Mouse (Mus musculus): Measurements from ENCODE around the gene Sf3a1. TPM values are rescaled to one million over a fixed set of nuclear protein-coding genes. Genes with fewer than 3 reads are reported as not detected.
A peak's percentile ranks its signal among the peaks of the same experiment; 100 is the strongest.

Sf3a1 gene
- total RNA-seq, 1 experiment from 2014 or later, result 15.3 TPM

GRCm38 (mm10) chr11:4206563-4206962, 46.4 kb downstream of the Sf3a1 start:
- no peak for ATAC-seq (replicated peaks; ENCODE audit: insufficient number of reproducible peaks, low FRiP score, low TSS enrichment, poor library complexity, severe bottlenecking)

DNA sequence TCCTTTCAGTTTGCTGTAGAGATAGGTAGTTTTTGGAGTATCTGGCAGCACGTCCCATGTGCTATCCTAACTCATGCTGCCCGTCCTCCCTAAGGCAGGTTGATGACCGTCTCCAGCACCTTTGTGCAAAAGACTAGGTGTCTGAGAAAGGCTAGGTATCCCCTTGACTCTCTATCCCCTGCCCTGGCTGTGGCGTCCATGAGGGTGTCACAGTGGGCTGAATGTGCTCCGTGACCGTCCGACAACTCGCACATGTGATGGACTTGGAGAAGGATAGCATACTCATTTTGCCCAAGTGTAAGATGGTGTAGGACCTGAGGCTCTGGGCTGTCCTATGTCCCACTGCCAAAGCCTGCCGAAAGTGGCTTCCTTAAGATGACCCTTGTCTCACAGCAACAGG, 47.5 kb downstream of the Sf3a1 start:
- no peak for ATAC-seq (replicated peaks; ENCODE audit: insufficient number of reproducible peaks, low FRiP score, low TSS enrichment, poor library complexity, severe bottlenecking)

GRCm38 (mm10) chr11:4209556-4209955, 49.4 kb downstream of the Sf3a1 start:
- no peak for ATAC-seq (replicated peaks; ENCODE audit: insufficient number of reproducible peaks, low FRiP score, low TSS enrichment, poor library complexity, severe bottlenecking)

DNA sequence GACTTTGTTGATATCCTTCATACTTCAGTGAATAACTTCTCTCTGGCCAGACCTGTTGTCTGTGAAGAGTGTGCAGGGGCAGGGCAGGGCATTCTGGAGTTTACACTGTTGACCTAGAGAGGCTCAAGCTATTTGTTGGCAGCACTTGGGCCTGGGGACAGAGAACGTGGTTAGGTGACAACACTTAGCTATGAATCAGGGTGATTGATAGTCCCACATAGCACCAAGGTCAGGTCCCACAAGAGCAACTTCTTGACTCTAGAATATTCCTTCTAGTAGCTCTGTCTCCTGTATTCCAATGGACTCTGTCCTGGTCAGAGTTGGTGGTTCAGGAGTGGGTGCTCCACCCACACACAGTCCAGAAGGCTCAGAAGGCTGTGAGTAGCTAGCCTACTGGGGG, 50.6 kb downstream of the Sf3a1 start:
- no peak for ATAC-seq (replicated peaks; ENCODE audit: insufficient number of reproducible peaks, low FRiP score, low TSS enrichment, poor library complexity, severe bottlenecking)

GRCm38 (mm10) chr11:4213107-4213506, 53.0 kb downstream of the Sf3a1 start:
- ATAC-seq (replicated peaks; ENCODE audit: insufficient number of reproducible peaks, low FRiP score, low TSS enrichment, poor library complexity, severe bottlenecking), result no peak

- ATAC-seq (replicated peaks; ENCODE audit: insufficient number of reproducible peaks, low FRiP score, low TSS enrichment, poor library complexity, severe bottlenecking), result no peak
Observed at GRCm38 (mm10) chr11:4214572-4214971, 54.4 kb downstream of the Sf3a1 start.

DNA sequence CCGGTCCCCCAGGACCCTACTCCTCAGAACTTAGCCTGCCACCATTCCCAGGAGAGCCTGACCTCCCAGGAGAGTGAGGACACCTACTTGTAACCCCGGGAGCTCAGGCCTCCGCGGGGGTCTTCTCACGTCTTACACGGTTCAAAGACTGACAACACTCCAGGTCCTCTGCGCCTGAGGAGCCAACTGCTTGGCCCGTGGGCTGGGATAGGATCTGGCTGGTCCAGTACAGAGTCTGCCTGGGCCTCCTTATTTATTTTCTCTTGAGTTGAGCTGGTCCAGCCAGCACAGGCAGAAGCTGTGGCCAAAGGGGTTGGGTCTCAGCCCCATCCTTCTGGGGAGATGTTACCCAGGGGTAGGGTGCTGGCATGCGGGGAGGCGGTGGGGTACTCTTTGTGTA, 54.9 kb downstream of the Sf3a1 start:
- ATAC-seq (replicated peaks; ENCODE audit: insufficient number of reproducible peaks, low FRiP score, low TSS enrichment, poor library complexity, severe bottlenecking), result no peak

- ATAC-seq (replicated peaks; ENCODE audit: insufficient number of reproducible peaks, low FRiP score, low TSS enrichment, poor library complexity, severe bottlenecking), result no peak
Observed at GRCm38 (mm10) chr11:4216248-4217000, 56.3 kb downstream of the Sf3a1 start.

DNA sequence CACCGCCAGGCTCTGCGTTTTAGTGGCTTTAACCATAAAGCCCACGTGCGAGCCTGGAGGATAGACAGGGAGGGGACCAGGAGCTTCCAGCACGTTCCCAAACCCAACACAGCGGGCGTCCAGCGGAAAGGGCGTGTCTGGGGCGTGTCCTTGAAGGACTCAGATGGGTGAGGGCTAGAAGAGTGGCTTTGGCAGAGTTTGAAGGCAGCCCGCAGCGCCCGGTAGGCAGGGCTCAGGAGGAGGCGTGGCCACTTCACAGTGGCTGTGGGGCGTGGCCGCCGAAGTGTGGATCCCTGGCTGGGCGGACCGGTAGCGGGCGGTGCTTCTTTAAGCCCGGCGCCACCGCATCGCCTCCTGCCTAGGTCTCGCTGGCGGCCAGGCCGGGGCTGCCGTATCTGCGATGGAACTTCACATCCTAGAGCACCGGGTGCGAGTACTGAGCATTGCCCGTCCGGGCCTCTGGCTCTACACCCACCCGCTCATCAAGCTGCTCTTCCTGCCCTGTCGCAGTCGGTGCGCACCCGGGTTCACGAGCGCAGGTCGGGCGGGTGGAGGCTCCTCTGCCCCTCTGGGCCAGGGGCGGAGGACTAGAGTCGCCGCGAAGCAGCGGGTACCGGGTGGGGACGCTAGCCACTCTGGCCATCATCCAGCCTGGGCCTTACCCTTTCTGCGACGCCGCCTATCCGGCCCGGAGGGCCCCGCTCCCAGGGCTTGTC, 57.9 kb downstream of the Sf3a1 start, which contains the start of gene Castor1:
Gene Castor1, plus strand, starts transcription at position 312 of the 716 bp plus-strand sequence.
- ATAC-seq (replicated peaks; ENCODE audit: insufficient number of reproducible peaks, low FRiP score, low TSS enrichment, poor library complexity, severe bottlenecking), result peak; percentile 74

DNA sequence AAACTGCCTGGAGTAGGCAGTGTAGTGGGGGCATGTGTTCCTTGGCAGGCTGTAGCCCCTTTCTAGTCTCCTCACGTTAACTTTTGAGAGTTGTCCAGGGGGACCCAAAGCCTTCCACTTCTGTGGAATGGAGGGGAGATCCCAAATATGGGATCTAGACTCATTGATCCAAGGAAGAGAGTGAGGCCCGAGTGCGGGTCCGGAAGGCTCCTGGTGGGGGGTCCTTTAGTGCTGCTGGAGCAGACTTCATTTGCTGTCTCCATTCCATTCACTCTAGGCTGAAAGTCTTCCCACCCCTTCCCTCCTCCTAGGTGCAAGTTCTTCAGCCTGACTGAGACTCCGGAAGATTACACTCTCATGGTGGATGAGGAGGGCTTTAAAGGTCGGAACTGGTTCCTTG, 58.5 kb downstream of the Sf3a1 start:
- ATAC-seq (replicated peaks; ENCODE audit: insufficient number of reproducible peaks, low FRiP score, low TSS enrichment, poor library complexity, severe bottlenecking), result no peak

- no peak for ATAC-seq (replicated peaks; ENCODE audit: insufficient number of reproducible peaks, low FRiP score, low TSS enrichment, poor library complexity, severe bottlenecking)
Observed at GRCm38 (mm10) chr11:4219317-4219751, 59.2 kb downstream of the Sf3a1 start.

DNA sequence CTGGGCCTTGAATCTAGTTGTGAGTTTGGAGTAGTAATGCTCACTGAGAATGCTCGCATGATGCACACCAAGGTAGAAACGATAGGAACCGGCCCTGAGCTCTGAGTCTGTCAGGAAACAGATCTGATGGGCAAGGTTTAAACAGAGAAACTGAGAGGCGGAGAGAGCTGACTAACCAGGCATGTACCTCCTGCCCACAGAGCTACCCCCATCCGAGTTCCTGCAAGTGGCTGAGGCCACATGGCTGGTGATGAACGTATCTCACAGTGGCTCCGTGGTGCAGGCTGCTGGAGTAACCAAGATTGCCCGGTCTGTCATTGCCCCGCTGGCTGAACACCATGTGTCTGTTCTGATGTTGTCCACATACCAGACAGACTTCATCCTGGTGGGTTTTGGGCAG, 59.8 kb downstream of the Sf3a1 start:
- no peak for ATAC-seq (replicated peaks; ENCODE audit: insufficient number of reproducible peaks, low FRiP score, low TSS enrichment, poor library complexity, severe bottlenecking)

GRCm38 (mm10) chr11:4220443-4221400, 60.6 kb downstream of the Sf3a1 start:
- peak; percentile 64 for ATAC-seq (replicated peaks; ENCODE audit: insufficient number of reproducible peaks, low FRiP score, low TSS enrichment, poor library complexity, severe bottlenecking)

DNA sequence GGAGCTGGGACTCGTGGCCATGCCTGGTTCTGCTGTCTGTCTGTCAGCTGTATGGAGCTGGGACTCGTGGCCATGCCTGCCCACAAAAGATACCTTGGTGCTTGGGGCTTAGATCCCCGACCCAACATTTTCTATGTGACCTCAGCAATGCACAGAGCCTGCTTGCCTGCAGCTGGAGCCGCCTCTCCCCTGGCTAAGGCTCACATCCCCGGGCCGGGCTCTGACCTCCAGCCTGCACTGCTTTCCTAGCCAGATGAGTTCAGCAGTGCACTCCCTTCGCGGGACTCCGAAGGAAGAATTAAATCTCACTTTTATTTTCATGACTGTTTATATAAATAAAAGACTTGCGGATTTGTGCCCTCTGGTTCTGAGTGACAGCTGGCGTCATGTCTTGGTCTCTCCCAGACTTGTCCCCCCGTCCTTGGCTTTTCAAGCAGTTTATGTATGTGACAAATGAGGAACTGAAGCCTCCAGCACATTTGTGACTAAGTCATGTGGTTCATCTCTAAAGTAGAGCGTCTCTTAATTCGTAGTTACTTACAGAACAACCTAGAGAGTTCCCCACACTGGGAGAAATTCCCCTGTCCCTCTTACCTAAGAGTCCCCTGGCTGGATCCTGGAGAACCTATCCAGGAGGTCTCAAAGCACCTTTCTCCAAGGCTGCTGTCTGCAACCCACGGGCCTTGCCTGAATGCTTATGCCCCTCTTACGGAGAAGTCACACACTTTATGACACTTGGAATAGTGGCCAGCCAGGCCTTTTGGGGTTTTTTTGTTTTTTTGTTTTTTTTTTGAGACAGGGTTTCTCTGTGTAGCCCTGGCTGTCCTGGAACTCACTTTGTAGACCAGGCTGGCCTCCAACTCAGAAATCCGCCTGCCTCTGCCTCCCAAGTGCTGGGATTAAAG, 62.1 kb downstream of the Sf3a1 start:
- ATAC-seq (replicated peaks; ENCODE audit: insufficient number of reproducible peaks, low FRiP score, low TSS enrichment, poor library complexity, severe bottlenecking), result no peak; the same call in 1 of the 2 replicates

DNA sequence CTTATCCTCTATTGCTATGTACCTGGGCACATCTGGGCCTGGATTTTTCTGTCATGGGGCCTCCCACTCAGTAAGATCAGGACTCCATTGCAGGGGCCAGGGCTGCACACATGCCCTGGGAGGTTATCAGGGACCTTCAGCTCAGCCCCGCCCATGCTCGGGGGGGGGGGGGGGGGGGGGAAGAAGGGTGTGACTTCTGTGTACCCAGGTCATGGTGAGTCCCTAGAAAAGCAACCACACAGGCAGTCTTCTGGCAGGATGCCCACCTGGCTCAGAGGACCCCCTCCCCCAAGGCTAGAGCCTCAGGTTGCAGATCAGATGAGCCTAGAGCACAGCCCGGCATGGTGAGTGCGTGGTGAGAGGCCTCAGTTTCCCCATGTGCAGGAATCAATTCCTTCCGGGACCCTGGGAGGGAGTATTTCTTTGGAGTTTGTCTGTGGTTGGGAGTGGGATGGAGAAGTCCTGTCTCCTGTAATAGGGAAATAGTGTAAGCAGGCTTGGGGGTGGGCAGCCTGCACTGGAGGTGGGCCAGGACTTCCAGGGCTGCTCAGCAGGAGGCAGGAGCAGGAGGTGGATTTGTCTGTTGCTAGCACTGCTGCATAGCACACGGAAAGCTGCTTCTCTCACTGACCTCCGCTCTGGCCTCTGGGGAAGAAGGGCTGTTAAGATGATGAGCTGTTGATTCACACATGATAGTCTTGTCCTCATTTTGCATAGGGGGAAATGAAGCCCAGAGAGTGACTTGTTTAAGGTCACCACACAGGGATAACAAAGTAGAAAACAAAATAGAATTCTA, 63.4 kb downstream of the Sf3a1 start:
- no peak for ATAC-seq (replicated peaks; ENCODE audit: insufficient number of reproducible peaks, low FRiP score, low TSS enrichment, poor library complexity, severe bottlenecking)

- no peak for ATAC-seq (replicated peaks; ENCODE audit: insufficient number of reproducible peaks, low FRiP score, low TSS enrichment, poor library complexity, severe bottlenecking)
Observed at GRCm38 (mm10) chr11:4224223-4224622, 64.1 kb downstream of the Sf3a1 start.

- no peak for ATAC-seq (replicated peaks; ENCODE audit: insufficient number of reproducible peaks, low FRiP score, low TSS enrichment, poor library complexity, severe bottlenecking)
Observed at GRCm38 (mm10) chr11:4226569-4227325, 66.6 kb downstream of the Sf3a1 start.
